Mouse (Mus musculus) left cerebral cortex, adult 18-20 months (tissue): ENCODE results near the gene Grasp. TPM values are rescaled to one million over a fixed set of nuclear protein-coding genes. Genes with fewer than 3 reads are reported as not detected.

Source experiments
- DNase-seq, 2 experiments: peaks; one replicate each; pipeline ENCODE4 v3.0.0; 2021 to 2022; ENCODE audit warnings: low spot score in 2 of 2, mixed read lengths in 1 of 2
- long read RNA-seq, 2 experiments: library from polyadenylated mRNA; stranded (forward); transcript quantifications; one replicate each; pipeline ENCODE4 v2.0.0; 2021
- total RNA-seq, 2 experiments: library from RNA; stranded (reverse); gene quantifications; 2 replicates each; pipeline ENCODE4 v1.2.3; 2021

The Grasp gene
- 100 to 1,000 TPM in 1 of 2 experiments, 10 to 100 TPM in 1; 77.7 to 111 TPM for total RNA-seq
- long read RNA-seq, experiment 1, transcript Grasp-201 (8 exons, 2,033 nt) = major isoform, 195 of 223 reads
- long read RNA-seq, experiment 1, partial matches to known transcripts = 10 of 223 reads
- long read RNA-seq, experiment 1, other reads (novel, unspliced or antisense) = 18 of 223 reads
- long read RNA-seq, experiment 2, transcript Grasp-201 (8 exons, 2,033 nt) = major isoform, 97 of 116 reads
- long read RNA-seq, experiment 2, partial matches to known transcripts = 8 of 116 reads
- long read RNA-seq, experiment 2, other reads (novel, unspliced or antisense) = 11 of 116 reads

DNA sequence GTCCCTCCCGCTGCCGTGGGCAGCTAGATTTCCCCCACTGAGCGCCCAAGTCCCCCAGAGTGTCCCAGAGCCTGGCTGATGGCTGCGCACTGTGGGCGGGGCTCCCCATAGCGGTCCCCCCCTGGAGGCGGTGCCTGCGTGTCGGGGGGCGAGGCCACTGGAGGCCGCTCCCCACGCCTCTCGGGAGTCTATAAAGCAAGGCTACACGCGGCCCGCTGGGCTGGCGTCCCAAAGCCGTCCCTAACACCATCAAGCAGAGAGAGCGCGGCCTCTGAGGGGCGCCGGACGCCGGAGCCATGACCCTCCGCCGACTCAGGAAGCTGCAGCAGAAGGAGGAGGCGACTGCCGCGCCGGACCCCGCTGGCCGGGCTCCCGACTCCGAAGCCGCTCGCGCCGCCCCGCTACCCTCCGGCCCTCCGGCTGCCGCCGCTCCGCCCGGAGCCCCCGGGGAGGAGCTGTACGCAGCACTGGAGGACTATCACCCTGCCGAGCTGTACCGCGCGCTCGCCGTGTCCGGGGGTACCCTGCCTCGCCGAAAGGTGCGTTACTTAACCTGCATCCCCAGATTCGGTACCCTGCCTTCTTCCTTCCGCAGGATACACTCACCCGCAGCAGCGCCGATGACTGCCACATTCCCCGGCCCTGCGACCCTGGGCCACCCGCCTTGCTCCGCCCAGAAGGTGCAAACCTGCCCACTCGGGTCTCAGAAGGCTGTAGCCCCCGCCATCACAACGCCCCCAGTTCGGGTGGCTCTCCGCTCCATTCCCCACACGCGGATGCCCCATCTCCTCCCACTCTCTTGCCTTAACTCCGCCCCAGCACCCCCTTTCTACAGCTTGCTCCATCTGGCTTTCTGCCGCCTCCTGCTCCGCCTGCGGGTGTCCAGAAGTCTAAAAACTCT lies at the start of gene Grasp:
Grasp (plus strand) TSS at position 183 of the 901 bp plus-strand sequence.
- DNase-seq = peak; percentile 89

DNA sequence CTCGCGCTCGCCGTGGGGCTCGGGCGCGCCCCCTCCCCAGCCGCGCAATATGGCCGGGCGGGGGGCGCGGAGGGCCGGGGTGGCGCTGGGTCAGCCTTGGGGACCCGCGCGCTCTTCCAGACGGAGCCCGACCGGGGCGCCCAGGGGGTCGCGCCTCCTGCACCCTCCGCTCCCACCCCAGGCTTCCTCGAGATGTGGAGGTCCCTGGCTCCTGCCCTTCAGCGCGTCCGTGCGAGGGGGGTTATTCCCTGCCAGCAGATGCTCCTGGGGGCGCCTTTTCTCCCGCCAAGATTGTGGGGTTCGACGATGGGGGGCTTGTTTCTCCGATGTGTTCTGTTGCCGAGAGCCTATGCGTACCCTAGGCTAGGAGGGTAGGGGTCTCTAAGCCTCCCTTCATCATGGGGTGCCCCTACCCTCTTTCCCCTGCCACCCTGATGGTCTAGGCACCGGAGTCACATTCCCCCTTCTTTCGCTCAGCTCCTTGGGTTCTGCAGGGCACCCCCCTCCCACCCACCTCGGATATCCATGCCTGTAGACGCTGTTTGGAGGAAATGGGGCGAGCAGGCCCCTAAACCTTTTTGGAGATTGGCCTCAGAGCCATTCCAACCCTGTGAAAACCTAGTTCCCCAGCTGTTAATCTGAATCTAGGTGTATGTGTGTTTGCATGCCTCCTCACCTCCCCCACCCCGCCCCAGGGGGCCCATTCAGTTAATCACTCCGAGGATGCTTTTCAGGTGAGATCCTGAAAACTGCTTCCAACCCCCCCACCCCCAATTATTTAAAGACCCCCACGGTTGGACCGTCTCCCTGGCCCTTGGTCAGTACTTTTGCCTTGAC lies 49.5 kb upstream of the Grasp start:
- DNase-seq = no peak

DNA sequence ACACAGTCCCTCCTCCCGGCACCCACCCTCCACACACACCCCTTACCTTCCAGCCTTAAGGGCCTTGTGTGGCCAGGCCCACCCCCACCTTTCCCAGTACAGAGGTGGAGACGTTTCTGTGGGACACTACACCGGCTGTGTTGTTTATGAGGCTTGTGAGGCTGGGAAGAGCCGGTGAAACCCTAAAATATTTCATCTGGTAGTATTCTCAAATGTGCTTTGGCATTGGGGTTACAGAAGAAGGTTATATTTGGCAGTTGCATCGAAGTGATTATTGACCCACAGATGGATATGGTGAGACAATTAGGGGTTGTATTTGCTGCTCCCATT lies 48.9 kb upstream of the Grasp start:
- DNase-seq = no peak

DNA sequence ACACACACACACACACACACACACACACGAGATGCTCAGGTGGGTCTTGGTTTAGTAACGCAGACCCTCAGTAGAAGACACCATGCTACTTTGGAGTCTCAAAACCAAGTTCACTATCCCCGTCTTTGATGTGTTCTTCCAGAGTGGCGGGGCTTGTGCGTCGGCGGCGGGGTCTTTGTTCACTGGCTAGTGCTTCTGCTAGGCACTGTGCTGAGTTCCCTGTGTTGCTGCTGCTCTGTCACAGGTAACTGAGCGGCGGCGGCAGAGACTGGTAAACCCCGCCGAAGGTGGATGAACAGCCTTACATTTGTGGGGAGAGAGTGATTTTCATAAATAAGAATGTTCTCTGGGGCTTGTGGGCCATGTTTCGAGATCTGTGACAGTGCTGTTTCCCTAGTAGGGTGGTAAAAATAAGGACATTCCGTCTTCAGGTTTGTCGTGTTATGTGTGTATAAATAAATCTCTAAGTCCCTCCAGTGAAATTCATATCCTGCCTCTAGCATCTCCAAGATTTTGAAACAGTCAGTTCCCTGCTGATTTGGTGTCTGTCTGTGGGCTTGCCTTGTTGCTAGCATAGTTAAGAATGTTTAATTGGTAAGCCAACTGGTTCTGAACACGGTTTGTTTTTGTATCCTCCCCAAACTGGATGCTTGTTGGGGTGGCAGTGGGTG lies 48.2 kb upstream of the Grasp start:
- peak in 1 of 2 experiments; percentile 25 for DNase-seq

DNA sequence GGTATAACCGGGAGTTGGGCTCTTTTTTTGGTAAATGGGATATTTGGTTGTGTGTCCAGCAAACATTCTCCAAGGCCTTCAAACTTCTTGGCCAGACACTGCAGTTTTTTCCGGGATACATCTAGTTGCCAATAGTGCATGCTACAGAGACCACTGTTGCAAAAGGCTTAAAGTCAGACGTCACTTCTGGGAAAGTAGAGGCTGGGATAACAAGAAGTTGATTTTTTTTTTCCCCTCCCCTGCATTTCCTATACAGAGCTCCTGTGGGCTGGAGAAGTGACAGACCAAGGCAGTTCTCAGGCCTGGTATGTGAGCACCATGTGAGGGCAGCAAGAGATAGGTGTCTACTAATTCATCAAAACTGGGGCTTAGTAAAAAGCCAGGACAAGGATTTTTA lies 47.7 kb upstream of the Grasp start:
- DNase-seq = no peak

DNA sequence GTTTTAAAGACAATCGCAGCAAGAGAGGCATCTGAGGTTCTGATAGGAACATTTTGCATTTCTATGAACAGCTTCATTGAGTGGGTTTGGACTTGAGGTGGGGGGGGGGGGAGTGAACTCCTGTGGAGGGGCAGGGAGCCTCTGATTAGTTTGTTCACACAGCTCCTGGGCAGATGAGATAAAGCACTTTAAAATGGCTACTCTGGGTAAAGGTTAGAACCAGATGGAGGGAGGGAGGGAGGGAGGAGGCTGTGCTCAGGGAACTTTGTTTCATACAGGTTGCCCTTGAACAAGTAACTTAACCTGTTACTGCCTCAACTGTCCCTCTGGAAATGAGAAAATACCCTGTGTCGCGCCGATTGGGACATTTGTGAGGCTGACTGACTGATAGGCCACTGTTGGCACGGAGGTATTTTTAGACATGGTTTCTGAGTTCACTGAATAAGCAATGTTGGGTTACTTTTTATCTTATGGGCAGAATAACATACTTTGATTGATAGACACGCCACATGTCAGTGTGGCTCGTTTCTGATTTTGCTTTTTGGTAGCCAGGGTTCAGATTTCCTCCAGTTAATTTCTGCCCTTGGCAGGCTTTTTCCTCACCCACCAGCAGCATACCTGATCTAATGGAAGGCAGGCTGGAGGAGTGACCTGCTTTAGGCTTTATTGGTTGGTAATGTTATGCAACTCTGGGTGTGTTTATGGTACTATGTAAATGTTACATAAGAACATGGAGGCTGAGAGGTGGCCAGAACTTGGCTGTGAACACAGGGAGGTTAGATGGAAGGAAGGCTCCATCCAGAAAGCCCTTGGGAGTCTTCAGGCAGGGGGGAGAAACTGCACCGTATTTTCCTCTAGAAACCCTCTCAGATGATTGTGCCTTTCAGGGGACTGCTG lies 46.9 kb upstream of the Grasp start:
- DNase-seq = no peak

DNA sequence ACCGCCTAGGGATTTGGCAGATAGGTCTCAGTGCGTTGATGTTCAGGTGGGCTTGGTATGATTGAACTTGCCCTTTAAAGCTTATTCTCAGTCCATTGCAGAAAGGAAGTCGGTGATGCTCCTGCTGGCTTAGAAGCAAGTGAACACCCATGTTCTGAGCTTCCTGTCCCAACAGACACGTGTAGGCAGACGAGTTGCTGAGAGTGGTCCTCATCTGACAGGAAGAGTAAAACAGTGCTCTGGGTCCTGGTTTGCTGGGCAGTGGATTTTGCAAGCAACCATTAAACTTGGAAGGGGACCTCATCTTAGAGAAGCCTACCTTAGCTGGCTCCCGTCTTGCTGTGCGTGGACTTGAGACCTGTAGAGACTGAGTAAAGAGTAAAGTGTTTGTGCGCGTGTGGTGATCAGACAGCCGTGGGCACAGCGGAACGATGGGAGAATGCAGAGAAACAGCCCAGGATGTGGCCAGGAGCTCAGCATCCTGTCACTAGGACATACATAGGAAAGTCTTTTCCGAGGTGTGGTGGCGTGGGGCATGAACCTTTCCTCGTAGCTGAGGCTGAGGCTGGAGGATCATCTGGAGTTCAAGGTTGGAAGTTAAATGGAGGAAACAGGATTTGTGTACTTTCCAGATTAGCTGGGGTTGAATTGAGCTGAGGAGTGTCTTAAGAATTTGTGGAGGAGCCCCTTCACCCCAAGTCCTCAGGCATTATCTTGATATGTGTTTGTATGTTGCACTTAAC lies 43.5 kb upstream of the Grasp start:
- no peak for DNase-seq

DNA sequence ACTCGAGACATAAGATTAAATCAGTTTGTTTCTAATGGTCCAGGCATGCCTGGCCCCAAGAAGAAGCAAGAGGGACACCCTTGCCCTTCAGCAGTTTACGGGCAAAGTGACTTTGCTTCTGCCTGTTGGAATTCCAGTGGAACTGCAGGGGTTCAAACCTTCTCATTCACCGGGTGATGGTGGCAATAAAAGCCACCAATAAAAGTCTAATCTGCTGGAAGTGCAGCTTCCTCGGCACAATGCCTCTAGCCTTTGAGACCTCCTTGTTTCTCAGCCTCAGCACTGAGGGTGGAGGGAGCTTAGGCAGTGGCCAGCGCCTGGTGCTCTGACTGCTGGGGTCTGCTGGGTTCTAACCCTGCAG lies 42.9 kb upstream of the Grasp start:
- DNase-seq = no peak

DNA sequence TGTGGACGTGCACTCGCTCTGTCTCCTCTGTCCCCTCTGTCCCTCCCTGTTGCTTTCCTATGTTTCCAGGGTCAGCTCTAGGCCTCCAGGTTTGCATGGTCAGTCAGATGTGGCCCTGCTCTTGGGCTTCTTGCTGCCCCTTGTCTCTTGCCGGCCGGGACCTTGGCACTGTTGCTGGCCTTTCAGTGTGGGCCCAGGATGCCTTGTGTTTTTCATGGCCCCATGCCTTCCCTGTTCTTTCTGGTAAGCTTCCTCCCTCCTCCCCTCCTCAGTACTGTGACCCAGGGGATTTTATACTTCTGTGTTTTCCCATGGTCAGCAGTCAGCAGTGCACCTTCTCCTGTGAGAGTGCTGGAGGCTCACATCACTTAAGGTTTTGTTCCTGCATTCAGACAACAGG lies 42.5 kb upstream of the Grasp start:
- no peak for DNase-seq

DNA sequence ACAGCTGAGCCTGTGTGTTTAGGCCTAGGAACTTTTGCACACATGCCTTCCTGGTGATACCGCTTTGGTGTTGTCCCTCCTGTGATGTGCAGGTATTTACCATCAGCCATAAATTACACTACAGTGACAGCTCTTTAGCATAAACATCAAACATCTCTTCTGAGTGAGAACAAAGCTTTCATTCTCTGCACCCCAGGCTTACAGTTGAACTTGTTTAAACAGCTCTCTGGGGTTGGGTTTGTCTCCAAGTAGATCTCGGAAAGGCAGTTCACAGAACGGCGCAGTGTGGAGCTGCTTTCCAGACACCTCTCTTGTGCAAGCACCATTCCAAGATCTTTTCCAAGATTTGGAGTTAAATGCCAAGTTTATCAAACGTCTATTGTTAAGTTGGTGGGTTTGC lies 41.3 kb upstream of the Grasp start:
- DNase-seq = no peak

DNA sequence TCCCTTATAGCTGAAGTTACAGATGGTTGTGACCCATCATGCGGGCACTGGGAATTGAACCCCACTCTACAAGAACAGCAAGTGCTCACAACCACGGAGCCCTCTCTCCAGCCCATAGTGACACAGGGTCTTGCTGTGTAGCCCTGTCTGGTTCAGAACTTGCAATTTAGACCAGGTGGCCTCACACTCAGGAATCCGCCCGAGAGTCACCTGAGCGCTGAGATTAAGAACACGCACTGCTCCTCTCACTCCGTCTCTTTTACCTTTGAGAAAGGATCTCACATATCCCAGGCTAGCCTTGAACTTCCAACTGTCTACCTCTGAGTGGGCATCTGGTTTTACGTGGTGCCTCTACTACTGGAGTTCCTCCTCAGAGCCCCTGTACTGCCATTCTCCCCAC lies 39.7 kb upstream of the Grasp start:
- DNase-seq = no peak

DNA sequence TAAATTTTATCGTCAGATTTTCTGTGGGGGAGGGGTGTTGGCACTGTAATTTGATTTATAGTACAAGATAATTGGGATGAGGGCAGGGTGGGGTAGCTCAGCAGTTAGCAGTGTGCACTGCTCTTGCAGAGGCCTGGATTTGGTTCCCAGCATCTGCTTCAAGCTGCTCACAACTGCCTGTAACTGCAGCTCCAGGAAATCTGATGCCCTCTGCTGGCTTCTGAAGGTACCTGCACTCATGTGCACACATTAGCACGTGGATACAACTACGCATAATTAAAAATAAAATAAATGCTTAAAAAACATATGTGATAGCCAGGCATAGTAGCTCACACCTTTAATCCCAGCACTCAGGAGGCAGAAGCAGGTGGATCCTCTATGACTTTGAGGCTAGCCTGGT lies 38.4 kb upstream of the Grasp start:
- no peak for DNase-seq

DNA sequence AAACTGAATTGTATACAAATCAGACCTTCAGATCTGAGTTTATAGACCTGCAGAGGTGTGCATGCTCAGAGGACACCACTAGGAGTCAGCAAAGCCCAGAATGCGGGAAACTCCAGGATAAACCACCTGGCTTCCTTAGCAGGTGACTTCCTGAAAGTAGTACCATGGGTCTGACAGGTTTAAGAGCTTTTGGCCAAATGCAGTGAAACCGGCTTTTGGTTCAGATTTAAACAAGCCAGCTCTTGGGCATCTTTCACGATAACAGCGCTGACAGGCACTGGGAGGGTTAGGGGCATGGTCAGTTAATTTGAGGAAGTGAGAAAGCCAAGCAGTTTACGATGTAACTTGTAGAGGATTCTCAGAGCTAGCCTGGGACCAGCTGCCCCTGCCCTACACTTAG lies 36.1 kb upstream of the Grasp start:
- DNase-seq = no peak

DNA sequence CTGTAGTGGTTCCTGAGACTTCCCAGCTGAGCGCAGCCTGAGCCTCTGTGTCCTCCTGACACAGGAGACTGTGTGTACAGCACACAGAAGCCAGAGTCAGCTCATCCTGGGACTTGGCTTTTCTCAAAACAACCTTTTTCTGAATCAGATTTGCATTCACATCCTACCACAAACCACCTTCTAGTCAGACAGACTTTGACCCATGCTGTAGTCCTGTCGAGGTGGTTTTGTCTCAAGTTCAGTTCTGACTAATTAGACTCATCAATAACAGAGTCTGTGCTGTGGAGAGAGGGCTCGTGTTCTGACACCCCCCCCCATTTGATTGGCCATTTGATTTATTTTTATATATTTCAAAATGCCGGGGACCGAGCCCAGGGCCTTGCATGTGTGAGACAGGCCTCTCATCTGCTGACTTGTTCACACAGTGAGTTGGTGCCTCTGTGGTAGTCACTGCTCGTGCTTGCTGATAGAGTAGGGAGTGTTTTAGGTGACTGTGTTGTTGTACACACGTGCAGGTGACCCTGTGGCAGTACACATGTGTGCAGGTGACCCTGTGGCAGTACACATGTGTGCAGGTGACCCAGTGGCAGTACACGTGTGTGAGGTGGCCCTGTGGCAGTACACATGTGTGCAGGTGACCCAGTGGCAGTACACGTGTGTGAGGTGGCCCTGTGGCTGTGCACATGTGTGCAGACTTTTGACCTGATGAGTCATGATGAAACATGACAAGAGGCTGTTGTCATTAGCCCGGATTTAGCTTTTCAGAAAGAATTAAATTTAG lies 33.8 kb upstream of the Grasp start:
- DNase-seq = no peak

DNA sequence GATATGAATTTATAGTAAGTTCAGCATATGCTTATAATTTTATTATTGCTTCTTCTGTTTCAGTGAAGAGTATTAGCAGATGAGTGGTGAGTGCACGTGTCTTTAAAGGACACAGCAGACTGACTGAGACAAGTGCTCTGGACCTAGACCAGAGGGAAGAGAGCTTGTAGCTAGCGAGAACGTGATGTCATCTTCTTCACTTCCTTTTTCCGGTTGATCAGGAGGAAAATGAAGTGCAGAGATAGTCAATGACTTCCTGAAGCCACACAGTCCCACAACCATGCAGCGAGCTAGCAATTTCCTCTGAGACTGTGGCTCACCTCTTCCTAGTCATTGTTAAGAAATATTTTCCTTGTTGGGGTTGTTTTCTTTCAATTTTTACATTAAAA lies 33.2 kb upstream of the Grasp start:
- DNase-seq = no peak

DNA sequence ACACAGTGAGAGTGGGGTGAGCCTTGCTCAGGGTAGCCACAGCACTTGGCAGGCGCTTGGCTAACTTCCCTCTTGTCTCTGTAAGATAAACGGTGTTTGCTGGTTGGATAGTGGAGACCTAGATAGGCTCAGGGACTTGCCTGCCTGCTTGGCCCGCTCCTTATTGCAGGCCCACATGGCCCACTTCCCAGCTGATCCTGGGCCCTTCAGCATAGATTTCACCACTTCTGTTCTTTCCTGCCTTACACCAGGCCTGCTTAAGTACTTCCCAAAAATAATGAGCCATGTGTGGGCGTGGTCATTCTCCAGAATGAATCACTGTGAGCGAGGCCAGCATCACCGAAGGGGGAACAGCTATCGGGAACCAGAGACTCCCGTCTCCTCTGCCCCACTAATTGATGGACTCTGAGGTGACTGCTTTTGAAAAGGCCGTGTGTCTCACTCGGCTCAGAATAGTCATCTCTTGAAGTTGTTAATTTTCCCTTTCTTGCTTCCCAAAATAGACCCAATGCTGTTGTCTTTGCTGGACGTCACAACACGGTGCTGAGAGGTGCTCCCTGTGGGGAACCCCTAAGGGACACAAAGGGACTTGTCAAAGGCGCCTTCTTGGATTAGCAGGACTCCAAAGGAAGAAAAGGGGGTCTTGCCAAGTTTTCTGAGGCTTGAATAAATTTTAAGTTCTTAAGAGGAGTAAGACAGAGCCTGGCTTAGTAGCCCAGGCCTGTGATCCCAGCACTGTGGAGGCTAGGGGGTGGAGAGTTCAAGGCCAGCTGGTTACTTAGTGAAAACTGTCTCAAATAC lies 32.3 kb upstream of the Grasp start:
- DNase-seq = peak in 1 of 2 experiments; percentile 37

DNA sequence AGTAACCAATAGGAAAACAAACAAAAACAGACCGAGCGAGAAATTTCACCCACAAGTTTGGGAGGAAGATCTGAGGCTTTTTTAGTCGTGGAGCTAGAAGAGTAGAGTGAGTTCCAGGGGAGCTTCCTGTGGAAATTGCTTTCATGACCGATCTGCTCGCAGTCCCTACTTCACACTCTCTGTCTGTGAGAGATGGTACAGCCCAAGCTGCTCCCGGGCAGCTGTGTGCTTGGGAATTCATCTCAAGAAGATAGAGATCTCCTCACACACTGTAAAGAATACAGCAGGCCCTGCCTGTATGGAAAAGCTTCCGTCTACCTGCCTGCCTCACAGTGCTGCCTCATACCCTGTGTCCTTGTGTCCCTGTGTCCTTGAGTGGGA lies 31.7 kb upstream of the Grasp start:
- DNase-seq = no peak

DNA sequence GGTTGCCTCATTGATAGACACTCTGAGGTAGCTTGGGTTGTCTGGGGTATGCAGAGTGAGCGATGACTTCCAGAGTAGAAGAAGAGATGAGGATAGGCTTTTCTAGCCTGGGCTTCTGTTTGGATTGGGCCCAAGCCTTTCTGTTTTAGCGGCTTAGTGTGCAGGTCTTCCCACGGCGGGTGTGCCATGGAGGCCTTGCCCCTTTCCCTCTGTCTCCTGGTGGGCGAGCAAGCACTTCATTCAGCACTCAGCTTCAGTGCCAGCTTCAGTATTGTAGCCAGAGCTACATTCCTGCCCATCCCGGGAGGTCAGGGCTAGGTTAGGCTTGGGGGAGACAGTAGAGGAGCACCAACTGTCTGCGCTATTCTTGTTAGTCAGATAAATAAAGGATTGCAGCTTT lies 31.3 kb upstream of the Grasp start:
- DNase-seq = no peak
